In genomic region chr2:120959827-120960226, GRCm38 (mm10) we compare ENCODE assay signal across 22 mouse cellular contexts. TPM values are rescaled to one million over a fixed set of nuclear protein-coding genes. Genes with fewer than 3 reads are reported as not detected.
DNase-seq lines count a peak whose midpoint lies in the region; ATAC-seq and TF ChIP-seq lines count a peak whose summit lies in the region.
"Had no signal": no experiment of that assay in that cellular context is flagged by ENCODE, and none has a peak within 500 bp of the region (broad histone marks: within the 10 kb centered on the region; RNA-seq: fewer than 3 reads in every experiment).

No protein-coding gene starts in this region.

- no peak for DNase-seq in lung, postnatal 4 days
- peak; percentile 40 for DNase-seq in lung, postnatal 25 days (ENCODE audit: low spot score)
- DNase-seq in lung, adult 2 months: no peak
- DNase-seq in stomach, postnatal 0 days (ENCODE audit: low spot score): peak; percentile 17
- no peak for DNase-seq in midbrain, postnatal 0 days (ENCODE audit: low spot score)
- DNase-seq: adrenal gland, adult 2 months; adrenal gland, postnatal 10 days; adrenal gland, postnatal 25 days; cerebellum, adult 11 months; cerebellum, adult 18-20 months; cerebellum, adult 8-10 months; cerebellum, adult 9-11 months; cerebellum, postnatal 14 days; cerebellum, postnatal 36 days; embryo, embryonic 11 days had no signal

- H3K4me3 ChIP-seq in lung, embryonic 16.5 days (ENCODE audit: low read length): no peak overlapping the region
- no peak overlapping the region for H3K4me3 ChIP-seq in lung, adult 2 months (replicated peaks; ENCODE audit: extremely low read depth, low read depth, low read length)
- no peak overlapping the region for H3K4me3 ChIP-seq in stomach, embryonic 15.5 days (replicated peaks)
- H3K4me3 ChIP-seq in stomach, postnatal 0 days (ENCODE audit: low read depth, low read length): no peak overlapping the region
- no peak overlapping the region for H3K4me3 ChIP-seq in midbrain, postnatal 0 days (ENCODE audit: low read depth, low read length)
- H3K4me3 ChIP-seq: embryonic facial prominence, embryonic 13.5 days; embryonic facial prominence, embryonic 15.5 days; forebrain, embryonic 13.5 days; forebrain, embryonic 15.5 days had no signal

- TF ChIP-seq EP300 in stomach, postnatal 0 days (optimal IDR thresholded peaks at IDR 0.05): no peak

- peak; percentile 83 for ATAC-seq in lung, embryonic 16.5 days (ENCODE audit: low read depth)
- peak; percentile 58; the same call in 1 of the 2 replicates for ATAC-seq in stomach, embryonic 15.5 days (ENCODE audit: insufficient read depth, low FRiP score, low read depth)
- ATAC-seq in stomach, postnatal 0 days (ENCODE audit: low FRiP score, low TSS enrichment): peak; percentile 81
- ATAC-seq in erythroblast, adult 5-6 weeks (replicated peaks; ENCODE audit: low FRiP score, poor library complexity, severe bottlenecking): no peak
- ATAC-seq in midbrain, postnatal 0 days (ENCODE audit: low FRiP score): no peak
- ATAC-seq: forebrain, embryonic 13.5 days; forebrain, embryonic 15.5 days had no signal

- no peaks in the 10 kb centered on the region for H3K27me3 ChIP-seq in lung, embryonic 16.5 days (ENCODE audit: control insufficient read depth, insufficient read depth, low read depth, low read length)
- no peaks in the 10 kb centered on the region for H3K27me3 ChIP-seq in stomach, embryonic 15.5 days (replicated peaks)
- no peaks in the 10 kb centered on the region for H3K27me3 ChIP-seq in stomach, postnatal 0 days (ENCODE audit: control insufficient read depth, insufficient read depth, low read length)
- no peaks in the 10 kb centered on the region for H3K27me3 ChIP-seq in midbrain, postnatal 0 days (ENCODE audit: insufficient read depth, low read length)
- H3K27me3 ChIP-seq: embryonic facial prominence, embryonic 13.5 days; embryonic facial prominence, embryonic 15.5 days; forebrain, embryonic 13.5 days; forebrain, embryonic 15.5 days had no signal

- H3K36me3 ChIP-seq in lung, embryonic 16.5 days (ENCODE audit: control insufficient read depth, insufficient read depth, low read length): no peaks in the 10 kb centered on the region
- H3K36me3 ChIP-seq in stomach, embryonic 15.5 days: 0 out of 2 replicates have a peak, but pooled peaks cover 3% of the 10 kb centered on the region
- no peaks in the 10 kb centered on the region; the same call in 1 of the 2 replicates for H3K36me3 ChIP-seq in stomach, postnatal 0 days (ENCODE audit: control insufficient read depth, insufficient read depth, low read length)
- H3K36me3 ChIP-seq in midbrain, postnatal 0 days (ENCODE audit: insufficient read depth, low read length): 0 out of 2 replicates have a peak, but pooled peaks cover 5% of the 10 kb centered on the region

- no peak for TF ChIP-seq POLR2A in lung, adult 2 months (IDR thresholded peaks at IDR 0.05; ENCODE audit: borderline replicate concordance, extremely low read depth, low read depth, low read length)

- 65% methylated on average over 5 of the region's 5 CpGs for WGBS in lung, embryonic 16.5 days
- WGBS in lung, adult 2 months: 73% methylated on average over 5 of the region's 5 CpGs
- WGBS in stomach, embryonic 15.5 days: 82% methylated on average over 5 of the region's 5 CpGs
- 68% methylated on average over 5 of the region's 5 CpGs for WGBS in stomach, postnatal 0 days
- WGBS in midbrain, postnatal 0 days: 96% methylated on average over 5 of the region's 5 CpGs

- H3K4me2 ChIP-seq in lung, embryonic 16.5 days (ENCODE audit: low read depth, low read length): peak overlapping the region; percentile 20; the same call in 1 of the 2 replicates
- H3K4me2 ChIP-seq in stomach, embryonic 15.5 days: no peak overlapping the region
- no peak overlapping the region for H3K4me2 ChIP-seq in stomach, postnatal 0 days (replicated peaks; ENCODE audit: low read depth)
- H3K4me2 ChIP-seq in midbrain, postnatal 0 days (ENCODE audit: low read depth, low read length, poor library complexity, severe bottlenecking): no peak overlapping the region
- H3K4me2 ChIP-seq: embryonic facial prominence, embryonic 13.5 days; embryonic facial prominence, embryonic 15.5 days; forebrain, embryonic 13.5 days; forebrain, embryonic 15.5 days had no signal

- no peak overlapping the region for H3K9ac ChIP-seq in lung, embryonic 16.5 days (ENCODE audit: low read length)
- H3K9ac ChIP-seq in stomach, embryonic 15.5 days: no peak overlapping the region
- no peak overlapping the region for H3K9ac ChIP-seq in stomach, postnatal 0 days (ENCODE audit: low read length)
- H3K9ac ChIP-seq in midbrain, postnatal 0 days (replicated peaks; ENCODE audit: low read length, poor library complexity, severe bottlenecking): no peak overlapping the region
- H3K9ac ChIP-seq: embryonic facial prominence, embryonic 13.5 days; embryonic facial prominence, embryonic 15.5 days; forebrain, embryonic 13.5 days; forebrain, embryonic 15.5 days had no signal

- H3K4me1 ChIP-seq in lung, embryonic 16.5 days (replicated peaks; ENCODE audit: control insufficient read depth, insufficient read depth, low read length): peaks cover 7% of the 10 kb centered on the region
- no peaks in the 10 kb centered on the region; the same call in 1 of the 2 replicates for H3K4me1 ChIP-seq in lung, adult 2 months (ENCODE audit: control insufficient read depth, insufficient read depth, low read length)
- no peaks in the 10 kb centered on the region for H3K4me1 ChIP-seq in stomach, embryonic 15.5 days
- no peaks in the 10 kb centered on the region for H3K4me1 ChIP-seq in stomach, postnatal 0 days (replicated peaks; ENCODE audit: control insufficient read depth, insufficient read depth)
- no peaks in the 10 kb centered on the region for H3K4me1 ChIP-seq in midbrain, postnatal 0 days (ENCODE audit: insufficient read depth, low read length)
- H3K4me1 ChIP-seq: embryonic facial prominence, embryonic 13.5 days; embryonic facial prominence, embryonic 15.5 days; forebrain, embryonic 13.5 days; forebrain, embryonic 15.5 days had no signal

- no peak for TF ChIP-seq CTCF in lung, adult 2 months (IDR thresholded peaks at IDR 0.05; ENCODE audit: insufficient read depth, low read length)
- no peak for TF ChIP-seq CTCF in stomach, postnatal 0 days (IDR thresholded peaks at IDR 0.05; ENCODE audit: low read depth)
- no peak for TF ChIP-seq CTCF in midbrain, postnatal 0 days (IDR thresholded peaks at IDR 0.05)

- H3K9me3 ChIP-seq in lung, embryonic 16.5 days (ENCODE audit: control insufficient read depth, low read length): no peaks in the 10 kb centered on the region
- H3K9me3 ChIP-seq in stomach, embryonic 15.5 days: no peaks in the 10 kb centered on the region
- H3K9me3 ChIP-seq in stomach, postnatal 0 days (ENCODE audit: control insufficient read depth, low read length): no peaks in the 10 kb centered on the region
- H3K9me3 ChIP-seq in midbrain, postnatal 0 days (ENCODE audit: low read length): no peaks in the 10 kb centered on the region
- H3K9me3 ChIP-seq: embryonic facial prominence, embryonic 13.5 days; embryonic facial prominence, embryonic 15.5 days; forebrain, embryonic 13.5 days; forebrain, embryonic 15.5 days had no signal

- H3K27ac ChIP-seq in lung, embryonic 16.5 days (ENCODE audit: low read length): peak overlapping the region; percentile 71
- H3K27ac ChIP-seq in stomach, embryonic 15.5 days: no peak overlapping the region
- no peak overlapping the region for H3K27ac ChIP-seq in stomach, postnatal 0 days (replicated peaks)
- no peak overlapping the region for H3K27ac ChIP-seq in midbrain, postnatal 0 days (ENCODE audit: low read depth, low read length)
- H3K27ac ChIP-seq: embryonic facial prominence, embryonic 13.5 days; embryonic facial prominence, embryonic 15.5 days; forebrain, embryonic 13.5 days; forebrain, embryonic 15.5 days had no signal

RNA-seq across cellular contexts. Expression of gene Ubr1, which starts 10.7 kb away (rescaled TPM):
- polyA plus RNA-seq in lung, embryonic 16.5 days (2015; fragmentation: Nextera tagmentation; extraction: Ambion mirVana): 33.5 and 33.7 TPM in 2 replicates
- 47.9 and 49.1 TPM in 2 replicates for polyA plus RNA-seq in lung, adult 2 months (2012; rRNA removed)
- 21.5 and 22.9 TPM in 2 replicates for polyA plus RNA-seq in stomach, embryonic 15.5 days (2015; fragmentation: Nextera tagmentation; extraction: Ambion mirVana)
- polyA plus RNA-seq in stomach, postnatal 0 days (2015; fragmentation: Nextera tagmentation; extraction: Ambion mirVana): 8.5 and 8.9 TPM in 2 replicates
- total RNA-seq in erythroblast, adult 5-6 weeks (2015; ENCODE audit: low replicate concordance): 17.6 and 21.9 TPM in 2 replicates
- 21.9 and 24.1 TPM in 2 replicates for total RNA-seq in erythroblast, adult 5-6 weeks (2017; ENCODE audit: low replicate concordance)
- 31.0 and 34.0 TPM in 2 replicates for total RNA-seq in midbrain, postnatal 0 days (2014; rRNA removed)
- 24.5 and 28.0 TPM in 2 replicates for polyA plus RNA-seq in midbrain, postnatal 0 days (2015; fragmentation: Nextera tagmentation; extraction: Ambion mirVana)

RNA-seq across cellular contexts. Expression of gene Tmem62, which starts 17.0 kb away (rescaled TPM):
- 4.6 and 5.6 TPM in 2 replicates for polyA plus RNA-seq in lung, embryonic 16.5 days (2015; fragmentation: Nextera tagmentation; extraction: Ambion mirVana)
- polyA plus RNA-seq in lung, adult 2 months (2012; rRNA removed): 10.0 and 12.5 TPM in 2 replicates
- polyA plus RNA-seq in stomach, embryonic 15.5 days (2015; fragmentation: Nextera tagmentation; extraction: Ambion mirVana): 3.5 and 4.9 TPM in 2 replicates
- polyA plus RNA-seq in stomach, postnatal 0 days (2015; fragmentation: Nextera tagmentation; extraction: Ambion mirVana): 9.9 and 10.7 TPM in 2 replicates
- 2.5 and 21.9 TPM in 2 replicates for total RNA-seq in erythroblast, adult 5-6 weeks (2015; ENCODE audit: low replicate concordance)
- 11.4 and 20.8 TPM in 2 replicates for total RNA-seq in erythroblast, adult 5-6 weeks (2017; ENCODE audit: low replicate concordance)
- 20.9 and 21.5 TPM in 2 replicates for total RNA-seq in midbrain, postnatal 0 days (2014; rRNA removed)
- 14.3 and 14.5 TPM in 2 replicates for polyA plus RNA-seq in midbrain, postnatal 0 days (2015; fragmentation: Nextera tagmentation; extraction: Ambion mirVana)

RNA-seq across cellular contexts. Expression of gene Ccndbp1, which starts 48.4 kb away (rescaled TPM):
- 45.3 and 49.4 TPM in 2 replicates for polyA plus RNA-seq in lung, embryonic 16.5 days (2015; fragmentation: Nextera tagmentation; extraction: Ambion mirVana)
- polyA plus RNA-seq in lung, adult 2 months (2012; rRNA removed): 20.9 and 28.5 TPM in 2 replicates
- 33.6 and 35.0 TPM in 2 replicates for polyA plus RNA-seq in stomach, embryonic 15.5 days (2015; fragmentation: Nextera tagmentation; extraction: Ambion mirVana)
- 31.1 and 33.6 TPM in 2 replicates for polyA plus RNA-seq in stomach, postnatal 0 days (2015; fragmentation: Nextera tagmentation; extraction: Ambion mirVana)
- total RNA-seq in erythroblast, adult 5-6 weeks (2015; ENCODE audit: low replicate concordance): 367 and 375 TPM in 2 replicates
- 422 and 452 TPM in 2 replicates for total RNA-seq in erythroblast, adult 5-6 weeks (2017; ENCODE audit: low replicate concordance)
- total RNA-seq in midbrain, postnatal 0 days (2014; rRNA removed): 51.9 and 65.7 TPM in 2 replicates
- 77.8 and 79.7 TPM in 2 replicates for polyA plus RNA-seq in midbrain, postnatal 0 days (2015; fragmentation: Nextera tagmentation; extraction: Ambion mirVana)

Comparison
In these comparisons a context has a peak if more than half of its experiments do, and no peak if none do; other contexts are left out.
1. DNase-seq: peak in lung, postnatal 25 days (single experiment) and stomach, postnatal 0 days (single experiment); none in lung, postnatal 4 days (0 of 2), lung, adult 2 months (single experiment) and midbrain, postnatal 0 days (single experiment).
2. ATAC-seq: peak in lung, embryonic 16.5 days (single experiment), stomach, embryonic 15.5 days (single experiment) and stomach, postnatal 0 days (single experiment); none in erythroblast, adult 5-6 weeks (single experiment) and midbrain, postnatal 0 days (single experiment).